ENCODE assay signal across 27 mouse cellular contexts in genomic region chr4:93451357-93451756, GRCm38 (mm10).
A peak's percentile ranks its signal among the peaks of the same experiment; 100 is the strongest.
DNase-seq lines count a peak whose midpoint lies in the region; ATAC-seq and TF ChIP-seq lines count a peak whose summit lies in the region.
"Had no signal": no experiment of that assay in that cellular context is flagged by ENCODE, and none has a peak within 500 bp of the region (broad histone marks: within the 10 kb centered on the region; RNA-seq: fewer than 3 reads in every experiment).

No protein-coding gene starts in this region.

- ATAC-seq in hindbrain, embryonic 11.5 days (ENCODE audit: low FRiP score): peak; percentile 45; the same call in 1 of the 2 replicates
- ATAC-seq in midbrain, embryonic 15.5 days (replicated peaks): peak; percentile 71; the same call in 1 of the 2 replicates
- no peak for ATAC-seq in midbrain, postnatal 0 days (ENCODE audit: low FRiP score)
- ATAC-seq: CD4-positive, CD25-positive, alpha-beta regulatory T cell, adult 4 months had no signal

- WGBS in hindbrain, embryonic 11.5 days: 60% methylated on average over 3 of the region's 3 CpGs
- 65% methylated on average over 3 of the region's 3 CpGs for WGBS in hindbrain, embryonic 10.5 days
- WGBS in midbrain, embryonic 15.5 days: 48% methylated on average over 3 of the region's 3 CpGs
- WGBS in midbrain, postnatal 0 days: 49% methylated on average over 3 of the region's 3 CpGs

- H3K4me2 ChIP-seq in hindbrain, embryonic 11.5 days (replicated peaks; ENCODE audit: low read depth, low read length): no peak overlapping the region
- no peak overlapping the region for H3K4me2 ChIP-seq in midbrain, embryonic 15.5 days
- no peak overlapping the region for H3K4me2 ChIP-seq in midbrain, postnatal 0 days (ENCODE audit: low read depth, low read length, poor library complexity, severe bottlenecking)
- H3K4me2 ChIP-seq: embryonic facial prominence, embryonic 13.5 days; forebrain, embryonic 12.5 days; heart, embryonic 13.5 days; hindbrain, embryonic 14.5 days had no signal

- H3K27me3 ChIP-seq in hindbrain, embryonic 11.5 days (ENCODE audit: control insufficient read depth, insufficient read depth, low read length): no peaks in the 10 kb centered on the region
- H3K27me3 ChIP-seq in hindbrain, embryonic 10.5 days (ENCODE audit: insufficient read depth, poor library complexity, severe bottlenecking): no peaks in the 10 kb centered on the region
- H3K27me3 ChIP-seq in midbrain, embryonic 15.5 days (replicated peaks): no peaks in the 10 kb centered on the region
- no peaks in the 10 kb centered on the region for H3K27me3 ChIP-seq in midbrain, postnatal 0 days (ENCODE audit: insufficient read depth, low read length)
- H3K27me3 ChIP-seq: embryonic facial prominence, embryonic 13.5 days; forebrain, embryonic 12.5 days; heart, embryonic 13.5 days had no signal

- no peak overlapping the region for H3K9ac ChIP-seq in hindbrain, embryonic 11.5 days (ENCODE audit: low read depth, low read length)
- H3K9ac ChIP-seq in midbrain, embryonic 15.5 days: no peak overlapping the region
- no peak overlapping the region for H3K9ac ChIP-seq in midbrain, postnatal 0 days (replicated peaks; ENCODE audit: low read length, poor library complexity, severe bottlenecking)
- H3K9ac ChIP-seq: embryonic facial prominence, embryonic 13.5 days; forebrain, embryonic 12.5 days; heart, embryonic 13.5 days; hindbrain, embryonic 14.5 days had no signal

- TF ChIP-seq CTCF in midbrain, postnatal 0 days (IDR thresholded peaks at IDR 0.05): no peak
- TF ChIP-seq CTCF in brain, embryonic 14.5 days (IDR thresholded peaks at IDR 0.05; ENCODE audit: borderline replicate concordance, extremely low read depth, insufficient read depth, insufficient read length): no peak

- H3K36me3 ChIP-seq in hindbrain, embryonic 11.5 days (ENCODE audit: control insufficient read depth, insufficient read depth, low read length): no peaks in the 10 kb centered on the region
- H3K36me3 ChIP-seq in hindbrain, embryonic 10.5 days: no peaks in the 10 kb centered on the region
- no peaks in the 10 kb centered on the region for H3K36me3 ChIP-seq in midbrain, embryonic 15.5 days (replicated peaks)
- no peaks in the 10 kb centered on the region for H3K36me3 ChIP-seq in midbrain, postnatal 0 days (ENCODE audit: insufficient read depth, low read length)
- H3K36me3 ChIP-seq: embryonic facial prominence, embryonic 10.5 days; embryonic facial prominence, embryonic 13.5 days; forebrain, embryonic 12.5 days; heart, embryonic 10.5 days; heart, embryonic 13.5 days had no signal

- no peaks in the 10 kb centered on the region for H3K4me1 ChIP-seq in hindbrain, embryonic 11.5 days (replicated peaks; ENCODE audit: control insufficient read depth, insufficient read depth, low read length)
- no peaks in the 10 kb centered on the region for H3K4me1 ChIP-seq in hindbrain, embryonic 10.5 days (replicated peaks)
- no peaks in the 10 kb centered on the region for H3K4me1 ChIP-seq in midbrain, embryonic 15.5 days
- no peaks in the 10 kb centered on the region for H3K4me1 ChIP-seq in midbrain, postnatal 0 days (ENCODE audit: insufficient read depth, low read length)
- H3K4me1 ChIP-seq: embryonic facial prominence, embryonic 10.5 days; embryonic facial prominence, embryonic 13.5 days; forebrain, embryonic 12.5 days; heart, embryonic 10.5 days; heart, embryonic 13.5 days had no signal

- H3K4me3 ChIP-seq in hindbrain, embryonic 11.5 days (ENCODE audit: low read depth, low read length): no peak overlapping the region
- no peak overlapping the region for H3K4me3 ChIP-seq in hindbrain, embryonic 10.5 days
- H3K4me3 ChIP-seq in midbrain, embryonic 15.5 days: no peak overlapping the region
- no peak overlapping the region for H3K4me3 ChIP-seq in midbrain, postnatal 0 days (ENCODE audit: low read depth, low read length)
- H3K4me3 ChIP-seq: embryonic facial prominence, embryonic 10.5 days; embryonic facial prominence, embryonic 13.5 days; erythroblast, embryonic 14.5 days; forebrain, embryonic 12.5 days; heart, adult 2 months; heart, embryonic 10.5 days; heart, embryonic 13.5 days had no signal

- no peak overlapping the region for H3K27ac ChIP-seq in hindbrain, embryonic 11.5 days (ENCODE audit: low read depth, low read length)
- H3K27ac ChIP-seq in hindbrain, embryonic 10.5 days: no peak overlapping the region
- H3K27ac ChIP-seq in midbrain, embryonic 15.5 days: no peak overlapping the region
- H3K27ac ChIP-seq in midbrain, postnatal 0 days (ENCODE audit: low read depth, low read length): no peak overlapping the region
- H3K27ac ChIP-seq: embryonic facial prominence, embryonic 10.5 days; embryonic facial prominence, embryonic 13.5 days; forebrain, embryonic 12.5 days; heart, adult 2 months; heart, embryonic 10.5 days; heart, embryonic 13.5 days; hindbrain, embryonic 14.5 days had no signal

- TF ChIP-seq POLR2A in brain, embryonic 14.5 days (IDR thresholded peaks at IDR 0.05; ENCODE audit: borderline replicate concordance, extremely low read depth, insufficient read depth, insufficient read length, poor library complexity, severe bottlenecking): no peak

- no peak for DNase-seq in hindbrain, embryonic 11.5 days (ENCODE audit: low spot score)
- DNase-seq in hindbrain, embryonic 10.5 days (ENCODE audit: low spot score): no peak
- DNase-seq in midbrain, postnatal 0 days (ENCODE audit: low spot score): no peak
- DNase-seq in brain, embryonic 14.5 days (ENCODE audit: low read depth): peak; percentile 58
- DNase-seq in retina, embryonic 14.5 days (ENCODE audit: low spot score): peak; percentile 2
- DNase-seq in right cerebral cortex, postnatal 36 days (ENCODE audit: low spot score in 2 of 2): no peak
- DNase-seq: adrenal gland, adult 2 months; adrenal gland, postnatal 14 days; cerebellum, adult 11-12 months; cerebellum, adult 8-10 months; cerebellum, postnatal 10 days; cerebellum, postnatal 36 days; embryo, embryonic 11 days; gastrocnemius, postnatal 10 days; gastrocnemius, postnatal 36 days; heart, adult 2 months; heart, postnatal 14 days; heart, postnatal 4 days had no signal

- no peaks in the 10 kb centered on the region for H3K9me3 ChIP-seq in hindbrain, embryonic 11.5 days (ENCODE audit: control insufficient read depth, low read length)
- H3K9me3 ChIP-seq in hindbrain, embryonic 10.5 days: no peaks in the 10 kb centered on the region
- no peaks in the 10 kb centered on the region for H3K9me3 ChIP-seq in midbrain, embryonic 15.5 days
- no peaks in the 10 kb centered on the region for H3K9me3 ChIP-seq in midbrain, postnatal 0 days (ENCODE audit: low read length)
- H3K9me3 ChIP-seq: embryonic facial prominence, embryonic 10.5 days; embryonic facial prominence, embryonic 13.5 days; forebrain, embryonic 12.5 days; heart, embryonic 10.5 days; heart, embryonic 13.5 days had no signal

Comparison
In these comparisons a context has a peak if more than half of its experiments do, and no peak if none do; other contexts are left out.
1. DNase-seq: peak in brain, embryonic 14.5 days (single experiment) and retina, embryonic 14.5 days (single experiment); none in hindbrain, embryonic 11.5 days (single experiment), hindbrain, embryonic 10.5 days (single experiment), midbrain, postnatal 0 days (single experiment) and right cerebral cortex, postnatal 36 days (0 of 2).